8 mouse cellular contexts compared by ENCODE assay signal in genomic region chr16:23226601-23227351, GRCm38 (mm10). TPM values are rescaled to one million over a fixed set of nuclear protein-coding genes. Genes with fewer than 3 reads are reported as not detected.
DNase-seq lines count a peak whose midpoint lies in the region; ATAC-seq and TF ChIP-seq lines count a peak whose summit lies in the region.

No protein-coding gene starts in this region.

- H3K4me3 ChIP-seq in heart, embryonic 11.5 days (ENCODE audit: low read depth, low read length) = peak overlapping the region; percentile 74
- peak overlapping the region; percentile 76 for H3K4me3 ChIP-seq in kidney, embryonic 16.5 days (ENCODE audit: low read length)
- H3K4me3 ChIP-seq in lung, postnatal 0 days (ENCODE audit: low read depth, low read length) = peak overlapping the region; percentile 84
- H3K4me3 ChIP-seq in stomach, embryonic 14.5 days (ENCODE audit: low read depth, low read length) = peak overlapping the region; percentile 68

- H3K27ac ChIP-seq in heart, embryonic 11.5 days (ENCODE audit: low read depth, low read length) = peak overlapping the region; percentile 36; the same call in 1 of the 2 replicates
- H3K27ac ChIP-seq in kidney, embryonic 16.5 days (ENCODE audit: low read length) = peak overlapping the region; percentile 69
- peak overlapping the region; percentile 94 for H3K27ac ChIP-seq in lung, postnatal 0 days (ENCODE audit: low read length)
- peak overlapping the region; percentile 74 for H3K27ac ChIP-seq in stomach, embryonic 14.5 days (ENCODE audit: low read length)

- no peak for TF ChIP-seq CTCF in lung, postnatal 0 days (IDR thresholded peaks at IDR 0.05)

- peaks cover 4% of the 10 kb centered on the region; the same call in 1 of the 2 replicates for H3K27me3 ChIP-seq in heart, embryonic 11.5 days (ENCODE audit: control insufficient read depth, insufficient read depth, low read length)
- H3K27me3 ChIP-seq in kidney, embryonic 16.5 days (ENCODE audit: insufficient read depth, low read length) = no peaks in the 10 kb centered on the region
- no peaks in the 10 kb centered on the region for H3K27me3 ChIP-seq in lung, postnatal 0 days (replicated peaks; ENCODE audit: insufficient read depth, low read length)
- H3K27me3 ChIP-seq in stomach, embryonic 14.5 days (ENCODE audit: control insufficient read depth, insufficient read depth, low read length) = no peaks in the 10 kb centered on the region

- H3K9me3 ChIP-seq in heart, embryonic 11.5 days (replicated peaks; ENCODE audit: control insufficient read depth, low read length) = no peaks in the 10 kb centered on the region
- no peaks in the 10 kb centered on the region for H3K9me3 ChIP-seq in kidney, embryonic 16.5 days (ENCODE audit: low read length)
- no peaks in the 10 kb centered on the region for H3K9me3 ChIP-seq in lung, postnatal 0 days (ENCODE audit: low read length)
- no peaks in the 10 kb centered on the region for H3K9me3 ChIP-seq in stomach, embryonic 14.5 days (ENCODE audit: control insufficient read depth, low read depth, low read length)

- H3K36me3 ChIP-seq in heart, embryonic 11.5 days (ENCODE audit: control insufficient read depth, insufficient read depth, low read length) = no peaks in the 10 kb centered on the region
- no peaks in the 10 kb centered on the region for H3K36me3 ChIP-seq in kidney, embryonic 16.5 days (ENCODE audit: insufficient read depth, low read length)
- H3K36me3 ChIP-seq in lung, postnatal 0 days (ENCODE audit: insufficient read depth, low read length) = no peaks in the 10 kb centered on the region
- no peaks in the 10 kb centered on the region for H3K36me3 ChIP-seq in stomach, embryonic 14.5 days (ENCODE audit: control insufficient read depth, insufficient read depth, low read length)

- peaks cover 10% of the 10 kb centered on the region for H3K4me1 ChIP-seq in heart, embryonic 11.5 days (ENCODE audit: control insufficient read depth, insufficient read depth, low read length)
- H3K4me1 ChIP-seq in kidney, embryonic 16.5 days (ENCODE audit: insufficient read depth, low read length) = peaks cover 57% of the 10 kb centered on the region
- peaks cover 24% of the 10 kb centered on the region for H3K4me1 ChIP-seq in lung, postnatal 0 days (ENCODE audit: insufficient read depth, low read depth, low read length)
- peaks cover 29% of the 10 kb centered on the region for H3K4me1 ChIP-seq in stomach, embryonic 14.5 days (ENCODE audit: control insufficient read depth, insufficient read depth, low read length)

- DNase-seq in lung, adult 18-20 months = peak; percentile 27 to 38
- DNase-seq in lung, postnatal 25 days (ENCODE audit: low spot score) = no peak
- peak; percentile 10 for DNase-seq in cerebellum, postnatal 36 days
- DNase-seq in lung, postnatal 0 days (ENCODE audit: low spot score) = peak; percentile 71

- peak overlapping the region; percentile 77 for H3K4me2 ChIP-seq in heart, embryonic 11.5 days
- peak overlapping the region; percentile 80 for H3K4me2 ChIP-seq in kidney, embryonic 16.5 days (replicated peaks; ENCODE audit: low read depth, low read length)
- H3K4me2 ChIP-seq in lung, postnatal 0 days (replicated peaks; ENCODE audit: low read depth, low read length) = peak overlapping the region; percentile 94
- H3K4me2 ChIP-seq in stomach, embryonic 14.5 days (replicated peaks; ENCODE audit: low read depth, low read length) = peak overlapping the region; percentile 93

- WGBS in heart, embryonic 11.5 days (ENCODE audit: insufficient replicate concordance) = 18% methylated on average over 14 of the region's 14 CpGs
- 10% methylated on average over 14 of the region's 14 CpGs for WGBS in kidney, embryonic 16.5 days
- WGBS in lung, postnatal 0 days = 3% methylated on average over 14 of the region's 14 CpGs
- WGBS in stomach, embryonic 14.5 days = 11% methylated on average over 14 of the region's 14 CpGs

- peak overlapping the region; percentile 88 for H3K9ac ChIP-seq in heart, embryonic 11.5 days (ENCODE audit: low read depth, low read length)
- peak overlapping the region; percentile 92 for H3K9ac ChIP-seq in kidney, embryonic 16.5 days (replicated peaks; ENCODE audit: low read length)
- peak overlapping the region; percentile 75 for H3K9ac ChIP-seq in lung, postnatal 0 days (replicated peaks; ENCODE audit: low read depth)
- H3K9ac ChIP-seq in stomach, embryonic 14.5 days (replicated peaks; ENCODE audit: low read depth, low read length) = peak overlapping the region; percentile 56

- no peak for ATAC-seq in heart, embryonic 11.5 days (replicated peaks; ENCODE audit: insufficient number of reproducible peaks, low FRiP score, low TSS enrichment)
- ATAC-seq in kidney, embryonic 16.5 days (ENCODE audit: low FRiP score, low TSS enrichment) = no peak
- ATAC-seq in lung, postnatal 0 days = no peak
- no peak for ATAC-seq in stomach, embryonic 14.5 days (ENCODE audit: insufficient number of reproducible peaks, insufficient read depth, low FRiP score, low read depth)
- ATAC-seq in activated CD4-positive, CD25-positive, alpha-beta regulatory T cell, adult 4 months = no peak

- no peak for TF ChIP-seq EP300 in lung, postnatal 0 days (IDR thresholded peaks at IDR 0.05)

RNA-seq across cellular contexts. Expression of gene St6gal1, which starts 2.2 kb away (rescaled TPM):
- polyA plus RNA-seq in heart, embryonic 11.5 days (2014; fragmentation: Nextera tagmentation; extraction: Ambion mirVana) = 16.3 and 18.5 TPM in 2 replicates
- 25.9 and 26.0 TPM in 2 replicates for polyA plus RNA-seq in kidney, embryonic 16.5 days (2015; fragmentation: Nextera tagmentation; extraction: Ambion mirVana)
- 42.2 and 46.4 TPM in 2 replicates for polyA plus RNA-seq in lung, postnatal 0 days (2015; fragmentation: Nextera tagmentation; extraction: Ambion mirVana)
- polyA plus RNA-seq in stomach, embryonic 14.5 days (2014; fragmentation: Nextera tagmentation; extraction: Ambion mirVana) = 25.6 and 25.7 TPM in 2 replicates
- 10 to 100 TPM; 68.6 to 88.1 TPM for polyA plus RNA-seq in activated CD4-positive, CD25-positive, alpha-beta regulatory T cell, adult 4 months (2017; shearing (Covaris generic))

Comparison
In these comparisons a context has a peak if more than half of its experiments do, and no peak if none do; other contexts are left out.
1. H3K27ac ChIP-seq: peak in every context shown above with its lines; median percentile 94 in lung, postnatal 0 days; 74 in stomach, embryonic 14.5 days; 69 in kidney, embryonic 16.5 days; 36 in heart, embryonic 11.5 days.